Mouse (Mus musculus) 416B (cell line): ENCODE measurements around the gene P2ry6.

Experiments used
- DNase-seq: peaks from one replicate; pipeline ENCODE4 v3.0.0; 2011; ENCODE audit warnings: low read depth

P2ry6 gene

DNA sequence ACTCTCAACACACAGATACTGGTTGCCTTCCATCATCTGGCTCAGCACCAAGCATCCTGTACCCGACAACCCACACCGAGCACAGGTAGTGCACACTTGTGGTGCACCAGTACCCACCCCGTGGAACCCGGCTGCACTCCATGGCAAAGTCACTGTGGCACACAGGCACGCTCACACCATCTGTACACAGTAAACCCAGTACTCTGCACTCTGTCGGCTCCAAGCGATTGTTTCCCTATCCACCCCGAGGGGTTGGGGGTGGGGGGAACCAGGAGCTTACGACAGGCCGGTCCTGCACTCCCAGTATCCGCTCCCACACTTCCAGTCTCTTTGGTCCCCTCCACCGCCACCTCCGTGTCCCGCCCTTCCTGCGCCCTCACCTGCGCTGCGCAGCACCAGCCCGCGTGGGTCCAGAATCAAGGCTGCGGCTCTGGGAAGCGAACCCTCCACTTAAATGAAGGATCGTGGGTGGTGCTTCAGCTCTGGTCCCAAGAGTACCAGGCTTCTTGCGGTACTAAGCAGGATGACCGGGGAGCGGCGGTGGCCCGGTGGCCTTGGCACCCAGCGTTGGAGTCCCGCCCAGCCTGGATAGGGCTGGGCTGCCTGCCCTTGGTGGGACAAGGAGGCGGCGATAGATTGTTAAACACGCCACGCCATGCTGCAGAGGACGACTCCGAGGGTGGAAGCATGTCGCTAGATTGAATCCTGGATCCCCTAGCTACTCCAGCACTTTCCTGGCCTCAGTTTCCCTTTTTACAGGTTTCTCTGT is at the start of gene P2ry6:
P2ry6 (minus strand) TSS at position 515 of the 769 bp plus-strand sequence.
- no peak for DNase-seq

DNA sequence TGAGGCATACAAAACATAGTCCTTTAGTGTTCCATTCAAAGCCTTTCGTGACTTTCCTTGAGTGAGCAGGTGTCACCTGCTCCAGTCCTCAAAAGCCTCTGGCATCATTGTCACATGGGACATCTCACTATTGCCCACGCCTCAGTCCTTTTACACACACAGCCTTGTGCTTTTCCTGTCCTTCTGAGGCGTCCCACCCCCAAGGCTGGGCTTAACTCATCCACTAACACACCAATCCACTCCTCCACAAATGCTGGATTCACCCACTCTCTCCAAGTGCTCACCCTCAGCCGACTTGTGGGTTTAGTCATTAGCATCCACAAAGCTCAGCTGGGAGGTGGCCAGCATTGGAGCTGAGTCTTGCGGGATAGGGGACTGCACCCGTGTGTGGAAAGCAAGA is 43.0 kb upstream of the P2ry6 start:
- no peak for DNase-seq

GRCm38 (mm10) chr7:101017021-101017461 is 42.6 kb upstream of the P2ry6 start:
- no peak for DNase-seq

DNA sequence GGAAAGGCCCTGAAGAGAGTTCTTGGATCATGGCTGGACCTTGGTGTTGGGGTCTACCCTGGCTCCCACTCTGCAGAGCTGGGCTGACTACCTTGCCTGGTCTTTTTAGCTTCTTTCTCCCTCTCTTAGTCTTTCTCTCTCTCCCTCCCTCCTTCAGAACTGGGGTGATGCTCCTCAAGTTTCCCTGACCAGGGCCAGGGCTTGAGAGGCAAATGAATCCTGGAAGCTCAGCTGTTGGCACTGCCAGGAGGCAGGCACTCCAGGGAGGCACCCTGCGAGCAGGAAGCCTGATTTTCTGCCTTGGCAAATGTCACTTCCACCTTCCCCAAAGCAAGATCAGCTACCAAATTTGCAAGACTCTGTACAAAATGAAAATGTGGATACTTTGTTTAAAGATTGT is 40.5 kb upstream of the P2ry6 start:
- no peak for DNase-seq

DNA sequence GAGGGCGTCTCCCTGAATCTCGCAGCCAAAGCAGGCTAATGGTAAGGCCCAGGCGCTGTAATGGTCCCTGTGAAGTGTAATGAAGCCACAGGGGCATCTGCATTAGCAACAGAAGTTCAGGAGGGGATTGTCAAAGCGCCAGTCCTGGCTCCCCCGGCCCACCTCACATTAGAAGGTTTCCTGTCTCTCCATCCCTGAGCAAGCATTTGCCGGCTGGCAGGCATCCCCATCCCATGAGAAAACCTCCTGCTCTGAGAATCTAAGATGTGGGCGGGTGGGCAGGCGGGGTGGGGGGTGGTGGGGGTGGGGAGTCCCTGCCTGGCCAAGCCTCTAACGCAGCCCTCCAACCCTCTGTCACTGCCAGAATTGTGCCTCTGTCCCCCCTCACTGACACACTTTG is 39.6 kb upstream of the P2ry6 start:
- DNase-seq, result no peak

DNA sequence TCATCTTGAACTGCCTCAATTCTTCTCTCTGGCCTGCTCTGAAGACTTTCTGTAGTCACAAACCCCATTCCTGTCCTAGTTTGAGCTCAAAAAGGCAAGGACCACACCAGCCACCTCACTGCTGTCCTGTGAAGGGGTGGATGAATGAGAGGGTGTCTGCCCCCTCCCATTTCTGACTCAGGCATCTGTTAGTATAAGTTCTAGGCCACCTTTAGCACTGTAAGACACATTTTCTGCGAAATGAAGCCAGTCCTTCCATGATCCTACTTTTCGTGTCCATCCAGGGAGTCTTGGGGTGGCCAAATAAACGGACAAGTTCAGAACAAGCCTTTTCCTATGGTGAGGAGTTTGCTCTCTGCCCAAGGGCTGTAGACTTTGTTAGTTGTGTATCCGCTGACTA is 38.1 kb upstream of the P2ry6 start, which contains the start of gene P2ry2:
P2ry2 (minus strand) TSS at position 326 of the 400 bp plus-strand sequence.
- no peak for DNase-seq

GRCm38 (mm10) chr7:101011681-101012367 is 37.4 kb upstream of the P2ry6 start:
- peak; percentile 82 for DNase-seq

DNA sequence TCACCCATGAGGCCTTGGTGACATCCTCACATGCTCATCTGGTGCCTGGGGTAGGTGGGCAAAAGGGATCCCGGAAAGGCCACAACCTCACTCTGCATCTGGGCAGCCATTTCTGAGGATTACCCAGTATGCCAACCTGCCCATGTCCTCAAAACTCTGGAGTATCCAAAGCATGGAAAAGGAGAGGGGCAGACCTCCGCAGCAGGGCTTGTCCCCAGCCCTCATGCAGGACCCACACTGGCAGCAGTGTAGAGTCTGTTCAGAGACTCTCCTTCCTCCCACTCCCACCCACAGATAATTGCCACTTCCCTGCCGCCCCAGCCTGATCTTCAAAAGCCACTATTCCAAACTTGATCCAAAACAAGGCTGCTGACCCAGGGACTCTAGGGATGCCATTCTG is 36.3 kb upstream of the P2ry6 start:
- no peak for DNase-seq

DNA sequence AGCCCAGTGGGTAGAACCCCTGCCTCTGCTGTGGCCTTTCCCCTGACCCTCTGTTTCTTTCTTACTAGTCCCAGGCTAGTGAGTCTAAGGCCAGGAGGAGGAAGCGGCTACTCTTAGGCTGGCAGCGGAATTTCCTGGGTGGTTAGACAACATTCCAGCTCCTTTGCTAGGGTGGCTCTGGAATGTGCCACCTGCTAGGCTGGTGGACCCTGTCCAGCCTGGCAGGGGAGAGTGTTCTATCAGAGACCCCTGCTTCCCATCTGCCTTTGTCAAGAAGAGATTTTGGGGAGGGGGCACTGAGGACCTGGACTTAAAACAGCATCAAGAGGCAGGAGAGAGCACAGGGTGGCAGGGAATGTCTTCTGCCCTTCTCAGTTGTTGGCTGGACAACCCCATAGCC is 31.8 kb upstream of the P2ry6 start:
- DNase-seq, result no peak

DNA sequence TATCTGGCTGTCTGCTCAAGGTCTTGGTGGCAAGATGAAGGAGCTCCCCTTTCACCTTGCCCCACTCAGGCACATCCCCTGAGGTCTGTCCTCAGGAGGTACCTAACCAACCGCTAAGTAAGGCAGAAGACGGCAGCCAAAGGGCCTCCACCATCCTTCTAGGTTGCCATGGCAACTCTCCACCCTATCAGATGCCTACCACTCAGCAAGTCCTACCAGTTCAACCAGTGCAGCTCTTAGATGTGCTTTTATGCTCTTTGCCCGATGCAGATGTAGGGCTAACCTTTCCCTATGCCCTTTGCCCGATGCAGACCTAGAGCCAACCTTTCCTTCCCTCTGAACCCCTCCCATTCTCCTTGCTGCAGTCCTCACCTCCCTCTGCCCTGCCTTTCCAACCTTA is 30.7 kb upstream of the P2ry6 start:
- DNase-seq, result no peak

- peak; percentile 52 for DNase-seq
Measured at GRCm38 (mm10) chr7:101003442-101004326, 29.2 kb upstream of the P2ry6 start.

DNA sequence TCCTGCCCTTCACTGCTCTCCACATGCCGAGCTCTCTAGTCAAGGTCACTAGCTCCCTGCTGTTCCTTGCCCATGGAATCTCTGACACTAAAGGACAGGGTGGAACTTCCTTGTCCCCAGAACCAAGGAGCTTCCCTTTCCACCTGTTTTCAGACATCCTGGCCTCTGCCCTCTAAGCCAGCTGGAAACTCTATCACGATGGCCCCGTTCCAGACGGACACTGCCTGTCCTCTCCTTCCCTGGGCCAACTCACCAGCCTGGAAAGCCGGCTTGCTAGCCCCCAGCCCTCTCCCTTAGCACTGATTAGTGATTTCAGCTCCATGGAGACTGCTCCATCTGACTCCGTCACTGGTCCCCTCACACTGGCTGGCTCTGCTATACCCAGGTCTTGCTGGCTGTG is 27.8 kb upstream of the P2ry6 start:
- no peak for DNase-seq

DNA sequence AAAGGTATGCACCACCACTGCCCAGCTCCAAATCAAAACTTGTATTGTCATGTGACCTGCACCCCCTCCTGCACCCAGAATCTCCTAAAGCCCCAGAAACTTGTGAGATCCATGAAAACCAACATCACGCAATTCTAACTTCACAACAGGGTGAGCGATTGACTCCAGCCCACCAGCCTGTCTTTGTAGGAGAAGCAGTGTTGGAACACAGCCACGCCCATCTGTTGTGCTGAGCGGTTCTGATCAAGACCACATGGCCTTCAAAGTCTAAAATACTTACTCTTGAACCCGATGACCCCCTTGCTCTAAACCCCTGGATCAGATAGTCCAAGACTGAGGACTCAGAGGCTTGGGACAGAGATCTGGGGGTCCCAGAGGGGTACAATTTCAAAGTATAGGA is 25.2 kb upstream of the P2ry6 start:
- DNase-seq, result no peak

DNA sequence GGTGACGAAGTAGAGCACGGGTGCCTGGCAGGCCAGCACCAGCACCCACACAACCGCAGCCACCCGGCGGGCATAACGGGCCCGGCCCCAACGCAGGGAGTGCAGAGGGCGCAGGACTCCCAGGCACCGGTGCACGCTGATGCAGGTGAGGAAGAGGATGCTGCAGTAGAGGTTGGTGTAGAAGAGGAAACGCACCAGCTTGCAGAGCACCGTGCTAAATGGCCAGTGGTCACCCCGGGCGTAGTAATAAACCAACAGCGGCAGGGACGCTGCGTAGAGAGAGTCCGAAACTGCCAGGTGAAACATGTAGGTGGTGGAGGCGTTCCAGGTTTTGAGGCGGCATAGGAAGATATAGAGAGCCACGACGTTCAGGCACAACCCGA is 24.1 kb upstream of the P2ry6 start:
- DNase-seq, result no peak

DNA sequence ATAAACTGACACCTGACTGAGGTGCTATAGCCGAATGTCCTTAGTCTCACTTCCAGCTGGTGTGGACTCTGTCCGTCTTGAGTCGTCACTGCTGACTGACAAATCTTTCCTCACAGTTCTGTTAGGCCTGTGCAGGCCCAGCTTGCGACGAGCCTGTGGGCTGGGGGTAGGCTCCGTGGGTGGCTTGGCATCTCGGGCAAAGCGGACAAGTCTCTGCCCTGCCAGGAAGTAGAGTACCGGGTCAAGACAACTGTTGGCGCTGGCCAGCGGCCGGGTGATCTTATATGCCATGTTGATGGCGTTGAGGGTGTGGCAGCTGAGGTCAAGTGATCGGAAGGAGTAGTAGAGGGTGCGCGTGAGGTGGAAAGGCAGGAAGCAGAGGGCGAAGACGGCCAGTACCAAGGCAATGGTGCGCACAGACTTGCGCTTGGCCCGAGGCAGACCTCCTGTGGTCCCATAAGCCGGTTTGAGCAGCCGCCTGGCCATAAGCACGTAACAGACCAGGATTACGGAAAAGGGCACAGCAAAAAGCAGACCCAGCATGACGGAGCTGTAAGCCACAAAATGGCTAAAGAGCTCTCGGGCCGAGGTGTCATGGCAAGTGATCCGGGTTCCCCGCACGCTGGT is 23.6 kb upstream of the P2ry6 start:
- DNase-seq, result no peak

- DNase-seq, result no peak
Measured at GRCm38 (mm10) chr7:100997215-100997614, 22.8 kb upstream of the P2ry6 start.

GRCm38 (mm10) chr7:100995951-100996350 is 21.5 kb upstream of the P2ry6 start:
- DNase-seq, result no peak

- DNase-seq, result no peak
Measured at GRCm38 (mm10) chr7:100995260-100995864, 20.9 kb upstream of the P2ry6 start.

DNA sequence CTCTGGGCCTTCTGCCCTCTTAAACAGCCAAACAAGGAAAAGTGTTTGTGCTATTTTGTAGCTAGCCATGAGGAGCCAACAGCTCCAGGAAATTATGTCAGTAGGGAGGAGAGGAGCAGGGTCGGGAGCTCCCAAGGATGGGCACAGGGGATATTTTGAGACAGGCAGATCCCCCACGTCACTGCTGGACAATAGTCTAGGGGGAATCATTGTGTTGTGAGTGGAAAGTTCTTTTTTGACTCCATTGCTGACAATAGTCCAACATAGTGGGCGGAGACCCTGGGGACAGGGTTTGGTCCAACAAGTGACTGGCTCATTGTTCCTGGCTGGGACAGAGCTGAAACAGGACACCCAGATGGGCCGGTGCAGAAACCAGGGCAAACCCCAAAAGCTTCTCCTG is 18.7 kb upstream of the P2ry6 start:
- no peak for DNase-seq

GRCm38 (mm10) chr7:100991972-100992371 is 17.5 kb upstream of the P2ry6 start:
- peak; percentile 88 for DNase-seq

- DNase-seq, result peak; percentile 72
Measured at GRCm38 (mm10) chr7:100990636-100991311, 16.3 kb upstream of the P2ry6 start.
